Mouse (Mus musculus) bone marrow, adult 2 months (tissue): ENCODE results near the gene Slc25a20. TPM values are rescaled to one million over a fixed set of nuclear protein-coding genes. Genes with fewer than 3 reads are reported as not detected.

Experiments used
- H3K27ac ChIP-seq: fragments of 200-500 bp; 2 replicates; pipeline ENCODE4 v1.5.1; 2012; ENCODE audit warnings: low read depth, mild to moderate bottlenecking, control low read depth, inconsistent platforms, low read length; ENCODE audit not compliant: control insufficient read depth, poor library complexity, insufficient read depth
- H3K4me1 ChIP-seq: fragments of 200-500 bp; 2 replicates; pipeline ENCODE4 v1.6.1; 2011; ENCODE audit warnings: low read length; ENCODE audit not compliant: control insufficient read depth, insufficient read depth
- H3K4me3 ChIP-seq: fragments of 200-500 bp; replicated peaks from 2 replicates; pipeline ENCODE3; 2011; ENCODE audit warnings: mild to moderate bottlenecking, low read depth, low read length, control low read depth; ENCODE audit not compliant: control insufficient read depth
- CTCF ChIP-seq: fragments of 200-500 bp; IDR thresholded peaks from 2 replicates; pipeline ENCODE4 v1.5.1; 2011; ENCODE audit warnings: low read length, control low read depth; ENCODE audit not compliant: control insufficient read depth, insufficient read depth
- POLR2A ChIP-seq: fragments of 200-500 bp; IDR thresholded peaks from 2 replicates; pipeline ENCODE4 v1.6.1; 2011; ENCODE audit warnings: low read depth, mild to moderate bottlenecking, control low read depth, low read length, borderline replicate concordance; ENCODE audit not compliant: control insufficient read depth
- polyA plus RNA-seq: library from polyadenylated mRNA; stranded (reverse); fragments of >200 nt; gene quantifications from 2 replicates; pipeline ENCODE4 v1.2.4, GENCODE M21; 2011; ENCODE audit warnings: low replicate concordance; ENCODE audit not compliant: missing spikeins, insufficient read depth, insufficient read length

Gene Slc25a20
- polyA plus RNA-seq, 1 experiment, result 13.7 TPM

- no peak overlapping the region for H3K4me3 ChIP-seq
- H3K4me1 ChIP-seq, result no peaks in the 10 kb centered on the region; the same call in 1 of the 2 replicates
- H3K27ac ChIP-seq, result no peak overlapping the region
- no peak for TF ChIP-seq POLR2A
- TF ChIP-seq CTCF, result no peak
Measured at GRCm38 (mm10) chr9:108729050-108729449, 67.2 kb downstream of the Slc25a20 start.

- Histone ChIP-seq H3K27ac (no peak overlapping the region), H3K4me1 (no peaks in the 10 kb centered on the region; the same call in 1 of the 2 replicates), H3K4me3 (no peak overlapping the region)
- TF ChIP-seq CTCF (no peak), POLR2A (no peak)
Measured at GRCm38 (mm10) chr9:108732462-108732861, 70.6 kb downstream of the Slc25a20 start.

Other genes with a start within 250 kb of the Slc25a20 start
- 0.34 and 0.87 TPM in 2 replicates for gene Ccdc36, start 233.6 kb upstream of the Slc25a20 start, polyA plus RNA-seq
- not detected in 2 replicates for gene BC048562, start 225.6 kb upstream of the Slc25a20 start, polyA plus RNA-seq
- 5.1 and 12.3 TPM in 2 replicates for gene Ccdc71, start 201.6 kb upstream of the Slc25a20 start, polyA plus RNA-seq
- gene Klhdc8b, start 200.5 kb upstream of the Slc25a20 start, polyA plus RNA-seq, result 8.1 and 18.3 TPM in 2 replicates
- gene Lamb2, start 182.4 kb upstream of the Slc25a20 start, polyA plus RNA-seq, result 3.8 and 9.0 TPM in 2 replicates
- gene Usp19, start 171.5 kb upstream of the Slc25a20 start, polyA plus RNA-seq, result 42.0 and 94.4 TPM in 2 replicates
- gene Qars, start 154.4 kb upstream of the Slc25a20 start, polyA plus RNA-seq, result 76.9 and 170 TPM in 2 replicates
- gene Qrich1, start 145.3 kb upstream of the Slc25a20 start, polyA plus RNA-seq, result 29.4 and 50.5 TPM in 2 replicates
- gene Impdh2, start 101.8 kb upstream of the Slc25a20 start, polyA plus RNA-seq, result 56.2 and 207 TPM in 2 replicates
- gene Ndufaf3, start 94.7 kb upstream of the Slc25a20 start, polyA plus RNA-seq, result 14.7 and 23.0 TPM in 2 replicates
- gene Dalrd3, start 92.2 kb upstream of the Slc25a20 start, polyA plus RNA-seq, result 44.0 and 105 TPM in 2 replicates
- gene Wdr6, start 83.3 kb upstream of the Slc25a20 start, polyA plus RNA-seq, result 5.8 and 7.9 TPM in 2 replicates
- 1.4 TPM in 1 of 2 replicates, not detected in the other for gene P4htm, start 64.4 kb upstream of the Slc25a20 start, polyA plus RNA-seq
- 28.5 and 29.4 TPM in 2 replicates for gene Arih2, start 12.7 kb upstream of the Slc25a20 start, polyA plus RNA-seq
- gene Prkar2a, start 27.2 kb downstream of the Slc25a20 start, polyA plus RNA-seq, result 3.8 and 10.6 TPM in 2 replicates
- 28.0 and 37.3 TPM in 2 replicates for gene Ip6k2, start 121.7 kb downstream of the Slc25a20 start, polyA plus RNA-seq
- 10.0 and 13.4 TPM in 2 replicates for gene Nckipsd, start 146.3 kb downstream of the Slc25a20 start, polyA plus RNA-seq
- 5.3 and 14.9 TPM in 2 replicates for gene Celsr3, start 164.2 kb downstream of the Slc25a20 start, polyA plus RNA-seq
- 11.0 and 13.3 TPM in 2 replicates for gene Slc26a6, start 191.2 kb downstream of the Slc25a20 start, polyA plus RNA-seq